Mouse (Mus musculus) bone marrow macrophage, adult 2 months (primary cell): Measurements from ENCODE around the gene Lpar1.

ENCODE experiments used
- CTCF ChIP-seq: IDR thresholded peaks from 2 replicates; pipeline ENCODE4 v1.5.1; 2012; ENCODE audit warnings: low read depth, mild to moderate bottlenecking, low read length, moderate library complexity
- POLR2A ChIP-seq: IDR thresholded peaks from 2 replicates; pipeline ENCODE4 v1.6.1; 2012; ENCODE audit warnings: mild to moderate bottlenecking, low read depth, low read length, borderline replicate concordance

GRCm38 (mm10) chr4:58540841-58541240, 12.9 kb downstream of the Lpar1 start:
- no peak for TF ChIP-seq POLR2A
- TF ChIP-seq CTCF: no peak
